Mouse (Mus musculus) lung, postnatal 0 days (tissue): Measurements from ENCODE around the gene Pla2g15.

Experiments used
- CTCF ChIP-seq: IDR thresholded peaks from 2 replicates; pipeline ENCODE4 v1.5.1; 2016; ENCODE audit warnings: antibody characterized with exemption, mild to moderate bottlenecking
- EP300 ChIP-seq: IDR thresholded peaks from 2 replicates; pipeline ENCODE4 v1.6.1; 2016; ENCODE audit warnings: antibody characterized with exemption, mild to moderate bottlenecking, control low read depth

DNA sequence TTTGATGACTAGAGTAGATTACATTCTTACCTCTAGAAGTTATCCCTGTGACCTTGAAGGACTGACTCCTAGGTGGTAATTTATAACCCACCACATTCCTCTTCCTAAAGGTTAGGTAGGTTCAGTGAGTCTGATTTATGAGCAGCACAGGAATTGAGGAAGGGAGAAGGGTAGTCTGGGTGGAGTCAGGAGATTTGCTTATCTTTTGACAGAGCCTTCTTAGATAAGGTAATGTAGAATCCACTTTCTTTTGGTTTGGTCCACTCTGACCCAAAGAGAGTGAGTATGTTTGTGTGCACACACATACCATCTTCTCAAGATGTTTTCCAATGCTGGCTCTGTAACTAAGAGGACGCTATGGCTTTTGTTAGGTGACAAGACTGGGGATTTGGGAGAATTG, 27.4 kb downstream of the Pla2g15 start:
- TF ChIP-seq CTCF (no peak), EP300 (no peak)
